Mouse (Mus musculus) left cerebral cortex, postnatal 14 days (tissue): Measurements from ENCODE around the gene Dock2. TPM values are rescaled to one million over a fixed set of nuclear protein-coding genes. Genes with fewer than 3 reads are reported as not detected.
"Not testable (repeated sequence)": the region's sequence is repeated elsewhere in the genome, so short reads cannot be mapped to it uniquely, and the experiment has no call there.

Experiments used
- DNase-seq, 2 experiments: peaks; one replicate each; pipeline ENCODE4 v3.0.0; 2021 to 2022; ENCODE audit warnings: low spot score in 2 of 2, mixed read lengths in 1 of 2
- intact Hi-C: fragments of 180-260 bp; cut with DNase I; formaldehyde crosslinking; loops from one replicate; pipeline ENCODE4 v1.15.1; 2025
- total RNA-seq, 2 experiments: library from RNA; stranded (reverse); gene quantifications; 2 replicates each; pipeline ENCODE4 v1.2.3; 2021

Gene Dock2
- total RNA-seq, 2 experiments from 2014 or later, result 3.1 to 3.4 TPM

- no peak for DNase-seq
- intact Hi-C loops, result no loop called here
These were observed 519.6 kb downstream of the Dock2 start for GRCm38 (mm10) chr11:34264099-34264498.

- peak; percentile 60 to 67 for DNase-seq
- intact Hi-C loops, result no loop called here
These were observed 524.7 kb downstream of the Dock2 start for GRCm38 (mm10) chr11:34258849-34259469.

- intact Hi-C loops, result no loop called here
- no peak for DNase-seq
These were observed 526.0 kb downstream of the Dock2 start for GRCm38 (mm10) chr11:34257548-34258189.

GRCm38 (mm10) chr11:34242979-34243378, 540.7 kb downstream of the Dock2 start:
- DNase-seq, result no peak
- intact Hi-C loops, result no loop called here

GRCm38 (mm10) chr11:34240252-34240651, 543.4 kb downstream of the Dock2 start:
- no peak for DNase-seq
- intact Hi-C loops, result no loop called here

- intact Hi-C loops, result loop anchor here (5.0 kb wide), 1 partner anchor 73 kb away; the partner anchor contains the start of gene Fam196b
- no peak for DNase-seq
These were observed 544.0 kb downstream of the Dock2 start for GRCm38 (mm10) chr11:34239691-34240090.

GRCm38 (mm10) chr11:34236885-34237284, 546.8 kb downstream of the Dock2 start:
- DNase-seq, result no peak
- intact Hi-C loops, result loop anchor here (5.0 kb wide), 1 partner anchor 75 kb away; the partner anchor contains the start of gene Fam196b

GRCm38 (mm10) chr11:34236091-34236759, 547.5 kb downstream of the Dock2 start:
- intact Hi-C loops, result loop anchor here (5.0 kb wide), 1 partner anchor 76 kb away; the partner anchor contains the start of gene Fam196b
- DNase-seq, result peak in 1 of 2 experiments; percentile 45

- peak; percentile 80 to 86 for DNase-seq
These were observed 554.8 kb downstream of the Dock2 start for GRCm38 (mm10) chr11:34228758-34229364.

GRCm38 (mm10) chr11:34227180-34227579, 556.5 kb downstream of the Dock2 start:
- DNase-seq, result no peak
- intact Hi-C loops, result loop anchor here (5.0 kb wide), 2 partner anchors 570 to 585 kb away; no protein-coding TSS in a partner anchor

More at GRCm38 (mm10) chr11:34228758-34229364, 554.8 kb downstream of the Dock2 start:
- intact Hi-C loops, result loop anchor here (2.0 to 5.0 kb wide), 3 partner anchors 476 to 583 kb away; no protein-coding TSS in a partner anchor

- DNase-seq, intact Hi-C loops: not testable (repeated sequence)
These were observed 563.1 kb downstream of the Dock2 start for GRCm38 (mm10) chr11:34220596-34220995.

- peak; percentile 85 to 89 for DNase-seq
These were observed 570.8 kb downstream of the Dock2 start for GRCm38 (mm10) chr11:34212853-34213252.

GRCm38 (mm10) chr11:34207989-34208388, 575.7 kb downstream of the Dock2 start, which contains the start of gene Foxi1:
Foxi1 (minus strand) TSS chr11:34208089.
- DNase-seq, result no peak
- intact Hi-C loops, result no loop called here

More at GRCm38 (mm10) chr11:34212853-34213252, 570.8 kb downstream of the Dock2 start:
- intact Hi-C loops, result loop anchor here (1.0 to 10.0 kb wide), 5 partner anchors 64 to 478 kb away; no protein-coding TSS in a partner anchor

- intact Hi-C loops, result no loop called here
- peak in 1 of 2 experiments; percentile 22 for DNase-seq
These were observed 580.9 kb downstream of the Dock2 start for GRCm38 (mm10) chr11:34202769-34203168.

GRCm38 (mm10) chr11:34195142-34195541, 588.5 kb downstream of the Dock2 start:
- DNase-seq, result no peak
- intact Hi-C loops, result no loop called here

GRCm38 (mm10) chr11:34194158-34194941, 589.3 kb downstream of the Dock2 start:
- intact Hi-C loops, result no loop called here

GRCm38 (mm10) chr11:34193658-34194057, 590.0 kb downstream of the Dock2 start:
- DNase-seq, result no peak
- intact Hi-C loops, result no loop called here

More at GRCm38 (mm10) chr11:34194158-34194941, 589.3 kb downstream of the Dock2 start:
- DNase-seq, result no peak

- DNase-seq, result no peak
- intact Hi-C loops, result no loop called here
These were observed 599.4 kb downstream of the Dock2 start for GRCm38 (mm10) chr11:34184266-34184665.
